Mouse (Mus musculus) embryonic facial prominence, embryonic 15.5 days (tissue): ENCODE data around the gene Sgk2. TPM values are rescaled to one million over a fixed set of nuclear protein-coding genes. Genes with fewer than 3 reads are reported as not detected.

Experiments
- ATAC-seq: fragments of 200-750 bp; cut with Nextera tagmentation; 2 replicates; pipeline ENCODE4 v1.8.0; 2017; ENCODE audit warnings: low read depth, moderate TSS enrichment; ENCODE audit not compliant: insufficient number of reproducible peaks, low FRiP score, low TSS enrichment
- H3K27ac ChIP-seq: fragments of 300-500 bp; sonication (generic); replicated peaks from 2 replicates; pipeline ENCODE4 v1.5.1; 2015; ENCODE audit warnings: mild to moderate bottlenecking, inconsistent platforms
- H3K27me3 ChIP-seq: fragments of 300-500 bp; sonication (generic); 2 replicates; pipeline ENCODE4 v1.6.1; 2015; ENCODE audit warnings: inconsistent platforms
- H3K36me3 ChIP-seq: fragments of 300-500 bp; sonication (generic); 2 replicates; pipeline ENCODE4 v1.6.1; 2015; ENCODE audit warnings: mild to moderate bottlenecking, inconsistent platforms
- H3K4me1 ChIP-seq: fragments of 300-500 bp; sonication (generic); 2 replicates; pipeline ENCODE4 v1.6.1; 2015; ENCODE audit warnings: inconsistent platforms
- H3K4me2 ChIP-seq: fragments of 300-500 bp; sonication (generic); replicated peaks from 2 replicates; pipeline ENCODE4 v1.6.1; 2015; ENCODE audit warnings: mild to moderate bottlenecking, inconsistent platforms
- H3K4me3 ChIP-seq: fragments of 300-500 bp; sonication (generic); replicated peaks from 2 replicates; pipeline ENCODE4 v1.5.1; 2015; ENCODE audit warnings: mild to moderate bottlenecking, inconsistent platforms
- H3K9ac ChIP-seq: fragments of 300-500 bp; sonication (generic); 2 replicates; pipeline ENCODE4 v1.6.1; 2015; ENCODE audit warnings: inconsistent platforms
- H3K9me3 ChIP-seq: fragments of 300-500 bp; sonication (generic); replicated peaks from 2 replicates; pipeline ENCODE4 v1.6.1; 2016; ENCODE audit warnings: inconsistent platforms
- WGBS: fragments of 180-500 bp; shearing (Covaris S2); methylation state at CpG from one replicate; pipeline ENCODE4 v1.1.7; 2015; 5-methylcytosine and 5-hydroxymethylcytosine counted together
- polyA plus RNA-seq: library from polyadenylated mRNA; unstranded; fragments of >200 nt; fragmentation: Nextera tagmentation; extraction: Ambion mirVana; gene quantifications from 2 replicates; pipeline ENCODE4 v1.2.1, GENCODE M21; 2015

Sgk2 gene
- polyA plus RNA-seq, 1 experiment from 2014 or later, result not detected

- 85% methylated on average over 3 of the region's 3 CpGs for WGBS
- no peak for ATAC-seq
- Histone ChIP-seq H3K4me2 (no peak overlapping the region), H3K9me3 (no peaks in the 10 kb centered on the region), H3K4me1 (peaks cover 10% of the 10 kb centered on the region), H3K27ac (no peak overlapping the region), H3K9ac (no peak overlapping the region), H3K4me3 (no peak overlapping the region), H3K36me3 (no peaks in the 10 kb centered on the region), H3K27me3 (no peaks in the 10 kb centered on the region)
These were observed 18.0 kb upstream of the Sgk2 start for GRCm38 (mm10) chr2:162969101-162969500.

- Histone ChIP-seq H3K9me3 (no peaks in the 10 kb centered on the region), H3K36me3 (no peaks in the 10 kb centered on the region), H3K4me2 (no peak overlapping the region), H3K4me3 (no peak overlapping the region), H3K4me1 (peaks cover 23% of the 10 kb centered on the region), H3K27me3 (no peaks in the 10 kb centered on the region), H3K9ac (no peak overlapping the region), H3K27ac (no peak overlapping the region)
- no peak for ATAC-seq
- WGBS, result 82% methylated on average over 6 of the region's 6 CpGs
These were observed 16.2 kb upstream of the Sgk2 start for GRCm38 (mm10) chr2:162970896-162971295.

GRCm38 (mm10) chr2:162972752-162973151, 14.4 kb upstream of the Sgk2 start:
- 57% methylated on average over 7 of the region's 7 CpGs for WGBS
- no peak for ATAC-seq

GRCm38 (mm10) chr2:162973206-162973605, 13.9 kb upstream of the Sgk2 start:
- H3K27me3 ChIP-seq, result no peaks in the 10 kb centered on the region
- no peaks in the 10 kb centered on the region for H3K36me3 ChIP-seq
- H3K27ac ChIP-seq, result no peak overlapping the region
- WGBS, result 65% methylated on average over 5 of the region's 5 CpGs
- H3K4me2 ChIP-seq, result no peak overlapping the region
- no peaks in the 10 kb centered on the region for H3K9me3 ChIP-seq
- no peak for ATAC-seq
- peaks cover 23% of the 10 kb centered on the region for H3K4me1 ChIP-seq
- H3K9ac ChIP-seq, result no peak overlapping the region
- no peak overlapping the region for H3K4me3 ChIP-seq

More at GRCm38 (mm10) chr2:162972752-162973151, 14.4 kb upstream of the Sgk2 start:
- H3K27ac ChIP-seq, result no peak overlapping the region
- no peak overlapping the region for H3K9ac ChIP-seq
- H3K36me3 ChIP-seq, result no peaks in the 10 kb centered on the region
- H3K4me2 ChIP-seq, result no peak overlapping the region
- H3K9me3 ChIP-seq, result no peaks in the 10 kb centered on the region
- peaks cover 23% of the 10 kb centered on the region for H3K4me1 ChIP-seq
- H3K4me3 ChIP-seq, result no peak overlapping the region
- no peaks in the 10 kb centered on the region for H3K27me3 ChIP-seq

GRCm38 (mm10) chr2:162973637-162974036, 13.5 kb upstream of the Sgk2 start:
- 0 out of 2 replicates have a peak overlapping the region, but pooled peaks have one; percentile 6 for H3K4me2 ChIP-seq
- WGBS, result 24% methylated on average over 11 of the region's 11 CpGs
- H3K27ac ChIP-seq, result no peak overlapping the region
- no peaks in the 10 kb centered on the region for H3K9me3 ChIP-seq
- no peak overlapping the region for H3K4me3 ChIP-seq
- no peaks in the 10 kb centered on the region for H3K36me3 ChIP-seq
- no peak for ATAC-seq
- no peak overlapping the region for H3K9ac ChIP-seq
- no peaks in the 10 kb centered on the region for H3K27me3 ChIP-seq
- H3K4me1 ChIP-seq, result peaks cover 23% of the 10 kb centered on the region

GRCm38 (mm10) chr2:162975157-162975775, 11.9 kb upstream of the Sgk2 start:
- 68% methylated on average over 11 of the region's 11 CpGs for WGBS
- Histone ChIP-seq H3K4me1 (peaks cover 23% of the 10 kb centered on the region), H3K4me3 (no peak overlapping the region), H3K4me2 (no peak overlapping the region), H3K36me3 (no peaks in the 10 kb centered on the region), H3K27me3 (no peaks in the 10 kb centered on the region), H3K9ac (no peak overlapping the region), H3K9me3 (no peaks in the 10 kb centered on the region), H3K27ac (no peak overlapping the region)
- ATAC-seq, result 0 out of 2 replicates have a peak, but pooled peaks have one; percentile 41

- WGBS, result 57% methylated on average over 4 of the region's 4 CpGs
These were observed 11.1 kb upstream of the Sgk2 start for GRCm38 (mm10) chr2:162976001-162976400.

GRCm38 (mm10) chr2:162984381-162984780, 2.7 kb upstream of the Sgk2 start:
- H3K4me1 ChIP-seq, result no peaks in the 10 kb centered on the region

More at GRCm38 (mm10) chr2:162976001-162976400, 11.1 kb upstream of the Sgk2 start:
- no peak for ATAC-seq
- Histone ChIP-seq H3K27ac (no peak overlapping the region), H3K9me3 (no peaks in the 10 kb centered on the region), H3K4me1 (peaks cover 23% of the 10 kb centered on the region), H3K4me3 (no peak overlapping the region), H3K36me3 (no peaks in the 10 kb centered on the region), H3K9ac (no peak overlapping the region), H3K4me2 (no peak overlapping the region), H3K27me3 (no peaks in the 10 kb centered on the region)

GRCm38 (mm10) chr2:162985923-162986322, 1.2 kb upstream of the Sgk2 start:
- Histone ChIP-seq H3K9me3 (no peaks in the 10 kb centered on the region), H3K4me3 (no peak overlapping the region), H3K9ac (no peak overlapping the region), H3K4me2 (no peak overlapping the region), H3K27me3 (no peaks in the 10 kb centered on the region), H3K36me3 (no peaks in the 10 kb centered on the region), H3K4me1 (no peaks in the 10 kb centered on the region), H3K27ac (no peak overlapping the region)
- WGBS, result 41% methylated on average over 3 of the region's 3 CpGs
- peak; percentile 69; the same call in 1 of the 2 replicates for ATAC-seq

More at GRCm38 (mm10) chr2:162984381-162984780, 2.7 kb upstream of the Sgk2 start:
- WGBS, result 91% methylated on average over 6 of the region's 6 CpGs
- Histone ChIP-seq H3K4me3 (no peak overlapping the region), H3K27ac (no peak overlapping the region), H3K9ac (no peak overlapping the region), H3K36me3 (no peaks in the 10 kb centered on the region), H3K9me3 (no peaks in the 10 kb centered on the region), H3K4me2 (no peak overlapping the region), H3K27me3 (no peaks in the 10 kb centered on the region)
- ATAC-seq, result no peak

- Histone ChIP-seq H3K4me3 (no peak overlapping the region), H3K27me3 (no peaks in the 10 kb centered on the region), H3K9me3 (no peaks in the 10 kb centered on the region), H3K27ac (no peak overlapping the region), H3K4me1 (no peaks in the 10 kb centered on the region), H3K36me3 (no peaks in the 10 kb centered on the region), H3K9ac (no peak overlapping the region), H3K4me2 (no peak overlapping the region)
- ATAC-seq, result no peak
- 69% methylated on average over 3 of the region's 3 CpGs for WGBS
These were observed 366 bp upstream of the Sgk2 start for GRCm38 (mm10) chr2:162986764-162987163.

- WGBS, result 83% methylated on average over 4 of the region's 4 CpGs
- no peak for ATAC-seq
- no peak overlapping the region for H3K9ac ChIP-seq
- no peak overlapping the region for H3K27ac ChIP-seq
- no peaks in the 10 kb centered on the region for H3K27me3 ChIP-seq
- no peaks in the 10 kb centered on the region for H3K9me3 ChIP-seq
- H3K36me3 ChIP-seq, result no peaks in the 10 kb centered on the region
- no peak overlapping the region for H3K4me2 ChIP-seq
- H3K4me1 ChIP-seq, result no peaks in the 10 kb centered on the region
- H3K4me3 ChIP-seq, result no peak overlapping the region
These were observed 1.1 kb downstream of the Sgk2 start for GRCm38 (mm10) chr2:162988235-162988634.
